Mouse (Mus musculus) embryonic facial prominence, embryonic 10.5 days (tissue): ENCODE data around the gene Pmp22. TPM values are rescaled to one million over a fixed set of nuclear protein-coding genes. Genes with fewer than 3 reads are reported as not detected.

Experiments
- DNase-seq: peaks from one replicate; pipeline ENCODE4 v3.0.0-alpha.2; 2017; ENCODE audit warnings: low spot score
- H3K27ac ChIP-seq: fragments of 300-500 bp; sonication (generic); replicated peaks from 2 replicates; pipeline ENCODE4 v1.5.1; 2016; ENCODE audit warnings: mild to moderate bottlenecking
- H3K27me3 ChIP-seq: fragments of 300-500 bp; sonication (generic); replicated peaks from 2 replicates; pipeline ENCODE4 v1.6.1; 2016; ENCODE audit warnings: low read depth, mild to moderate bottlenecking; ENCODE audit not compliant: poor library complexity, severe bottlenecking
- H3K36me3 ChIP-seq: fragments of 300-500 bp; sonication (generic); replicated peaks from 2 replicates; pipeline ENCODE4 v1.6.1; 2016; ENCODE audit warnings: mild to moderate bottlenecking, moderate library complexity
- H3K4me1 ChIP-seq: fragments of 300-500 bp; sonication (generic); 2 replicates; pipeline ENCODE4 v1.6.1; 2016
- H3K4me3 ChIP-seq: fragments of 300-500 bp; sonication (generic); 2 replicates; pipeline ENCODE4 v1.5.1; 2016; ENCODE audit warnings: mild to moderate bottlenecking, moderate library complexity
- H3K9me3 ChIP-seq: fragments of 300-500 bp; sonication (generic); 2 replicates; pipeline ENCODE4 v1.6.1; 2016; ENCODE audit warnings: mild to moderate bottlenecking
- WGBS: fragments of 180-500 bp; shearing (Covaris S2); methylation state at CpG from one replicate; pipeline ENCODE4 v1.1.7; 2016; 5-methylcytosine and 5-hydroxymethylcytosine counted together
- polyA plus RNA-seq: library from polyadenylated mRNA; unstranded; fragments of >200 nt; fragmentation: Nextera tagmentation; extraction: Ambion mirVana; gene quantifications from 2 replicates; pipeline ENCODE4 v1.2.1, GENCODE M21; 2016

Gene Pmp22
- polyA plus RNA-seq: 30.0 and 33.5 TPM in 2 replicates

DNA sequence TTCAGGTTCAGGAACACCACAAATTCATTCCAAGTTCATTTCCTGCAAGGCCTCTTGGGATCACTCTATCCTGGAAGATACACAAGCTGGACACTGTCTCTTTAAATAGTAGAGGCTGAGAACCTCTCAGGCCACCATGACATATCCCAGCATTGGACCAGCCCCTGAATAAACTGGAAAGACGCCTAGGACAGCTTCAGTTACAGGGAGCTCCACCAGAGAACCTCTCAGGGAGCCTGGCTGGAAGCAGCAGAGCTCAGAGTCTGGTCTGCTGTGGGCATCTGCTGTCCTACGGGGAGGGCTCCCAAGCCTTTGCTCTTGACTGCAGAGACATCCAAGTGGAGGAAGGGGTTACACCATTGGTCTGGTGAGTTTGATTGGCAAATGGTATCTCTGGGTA lies at the start of gene Pmp22:
TSS of gene Pmp22 (plus strand) at position 199 of the 400 bp plus-strand sequence.
- no peaks in the 10 kb centered on the region for H3K36me3 ChIP-seq
- no peak for DNase-seq
- H3K27ac ChIP-seq: no peak within 1 kb of the TSS
- peaks cover 56% of the 10 kb centered on the region for H3K4me1 ChIP-seq
- H3K4me3 ChIP-seq: no peak within 1 kb of the TSS
- WGBS: 75% methylated on average over 2 of the region's 2 CpGs
- H3K27me3 ChIP-seq: peaks cover 78% of the 10 kb centered on the region
- no peaks in the 10 kb centered on the region for H3K9me3 ChIP-seq

DNA sequence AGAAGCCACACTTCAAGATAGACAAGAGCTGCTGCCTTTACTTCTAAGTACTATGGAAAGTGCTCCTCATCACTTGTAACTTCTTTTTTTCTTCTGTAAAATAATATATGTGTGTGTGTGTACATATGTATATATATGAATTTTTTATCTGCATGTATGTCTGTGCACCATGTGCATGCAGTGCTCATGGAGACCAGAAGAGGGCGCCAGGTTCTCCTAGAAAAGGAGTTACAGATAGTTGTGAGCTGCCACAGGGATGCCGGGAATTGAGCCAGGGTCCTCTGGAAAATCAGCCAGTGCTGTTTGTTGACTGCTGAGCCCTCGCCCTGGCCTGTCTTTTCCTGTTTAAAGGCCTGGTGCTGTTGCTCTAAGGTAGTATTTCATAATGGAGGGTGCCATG lies 44.2 kb upstream of the Pmp22 start:
- WGBS: 80% methylated on average over 3 of the region's 3 CpGs
- H3K36me3 ChIP-seq: no peaks in the 10 kb centered on the region
- no peaks in the 10 kb centered on the region for H3K27me3 ChIP-seq
- no peak overlapping the region for H3K27ac ChIP-seq
- no peak overlapping the region for H3K4me3 ChIP-seq
- H3K4me1 ChIP-seq: no peaks in the 10 kb centered on the region
- DNase-seq: no peak
- H3K9me3 ChIP-seq: peaks cover 4% of the 10 kb centered on the region

DNA sequence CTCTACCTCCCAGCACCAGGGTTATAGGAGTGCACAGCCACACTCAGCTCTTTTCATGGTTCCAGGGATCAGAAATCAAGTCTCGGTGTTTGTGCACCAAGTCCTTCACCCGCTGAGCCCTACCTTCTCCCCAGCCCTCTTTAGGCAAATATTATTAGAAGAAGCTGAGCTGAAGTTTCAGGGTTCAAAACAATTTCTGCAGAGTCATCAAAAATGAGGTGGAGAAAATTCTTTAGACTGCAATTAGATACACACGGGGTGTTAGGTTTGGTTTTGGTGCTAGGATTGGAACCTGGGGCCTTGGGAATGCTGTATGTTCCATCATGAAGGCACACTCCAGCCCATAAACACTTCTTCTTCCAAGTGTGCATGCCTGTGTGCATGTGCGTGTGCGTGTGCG lies 40.1 kb upstream of the Pmp22 start:
- 91% methylated on average over 6 of the region's 6 CpGs for WGBS
- Histone ChIP-seq H3K4me3 (no peak overlapping the region), H3K27me3 (no peaks in the 10 kb centered on the region), H3K4me1 (0 out of 2 replicates have a peak, but pooled peaks cover 3% of the 10 kb centered on the region), H3K36me3 (no peaks in the 10 kb centered on the region), H3K27ac (no peak overlapping the region), H3K9me3 (peaks cover 4% of the 10 kb centered on the region)
- no peak for DNase-seq

DNA sequence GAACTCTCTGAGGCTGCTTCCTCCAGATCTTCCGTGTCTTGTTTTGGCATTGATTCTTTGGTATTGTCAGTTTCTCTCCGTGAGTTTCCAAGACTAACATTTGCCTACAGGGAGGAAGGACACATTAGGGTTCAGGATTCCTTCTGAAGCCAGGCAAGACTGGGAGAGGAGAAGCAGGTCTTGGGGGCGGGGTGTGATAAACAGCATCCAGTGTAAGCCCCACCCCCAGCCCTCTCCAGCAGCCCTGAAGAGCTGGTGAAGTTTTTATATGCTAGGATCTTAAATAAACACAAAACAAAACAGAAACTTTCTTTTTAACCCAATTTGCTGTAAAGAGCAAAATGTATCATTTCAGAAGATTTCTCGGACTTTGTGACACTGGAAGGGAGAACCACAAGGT lies 38.6 kb upstream of the Pmp22 start:
- Histone ChIP-seq H3K4me1 (0 out of 2 replicates have a peak, but pooled peaks cover 3% of the 10 kb centered on the region), H3K27ac (no peak overlapping the region), H3K9me3 (no peaks in the 10 kb centered on the region), H3K36me3 (no peaks in the 10 kb centered on the region), H3K4me3 (no peak overlapping the region), H3K27me3 (no peaks in the 10 kb centered on the region)
- DNase-seq: no peak
- WGBS: 54% methylated on average over 4 of the region's 4 CpGs

DNA sequence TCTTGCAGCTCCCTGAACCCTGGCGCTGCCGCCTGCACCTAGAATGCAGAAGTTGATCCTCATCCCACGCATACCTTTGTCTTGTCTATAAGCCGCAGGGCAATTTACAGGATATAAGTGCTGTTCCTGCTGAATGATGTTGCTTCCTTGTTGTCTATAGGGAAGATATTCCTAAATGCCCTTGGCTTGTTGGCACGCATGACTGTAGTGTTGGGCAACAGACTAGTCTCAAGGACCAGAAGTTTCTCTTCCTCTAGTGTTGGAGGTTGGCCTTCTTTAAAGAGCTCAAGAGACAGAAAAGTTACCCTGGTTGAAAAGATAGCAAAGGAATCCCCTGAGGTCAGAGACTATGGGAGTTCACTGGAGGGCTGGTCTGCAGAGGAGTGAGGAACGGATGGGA lies 37.8 kb upstream of the Pmp22 start:
- Histone ChIP-seq H3K4me1 (0 out of 2 replicates have a peak, but pooled peaks cover 3% of the 10 kb centered on the region), H3K36me3 (no peaks in the 10 kb centered on the region), H3K4me3 (no peak overlapping the region), H3K9me3 (no peaks in the 10 kb centered on the region), H3K27me3 (no peaks in the 10 kb centered on the region), H3K27ac (no peak overlapping the region)
- 90% methylated on average over 6 of the region's 6 CpGs for WGBS
- DNase-seq: no peak

DNA sequence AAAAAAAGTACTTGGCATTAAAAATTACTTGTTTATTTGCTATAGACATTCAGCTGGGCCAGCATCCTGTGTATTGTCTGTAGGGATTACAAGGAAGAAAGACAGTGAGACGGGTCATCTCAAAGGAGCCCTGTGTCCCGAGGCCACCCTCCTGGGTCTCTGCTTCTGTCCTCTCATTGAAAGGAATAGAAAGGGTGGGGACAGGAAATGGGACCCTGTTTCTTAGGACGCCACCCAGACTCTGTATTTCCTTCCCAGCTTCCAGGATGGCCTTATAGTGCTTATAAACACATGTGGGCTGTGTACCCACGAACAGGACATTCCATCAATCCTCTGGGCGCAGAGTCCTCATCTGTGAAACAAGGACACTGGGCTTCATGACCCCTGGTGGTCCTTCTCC lies 36.5 kb upstream of the Pmp22 start:
- 60% methylated on average over 5 of the region's 5 CpGs for WGBS
- no peak for DNase-seq
- Histone ChIP-seq H3K4me1 (0 out of 2 replicates have a peak, but pooled peaks cover 3% of the 10 kb centered on the region), H3K36me3 (no peaks in the 10 kb centered on the region), H3K4me3 (no peak overlapping the region), H3K27ac (no peak overlapping the region), H3K27me3 (no peaks in the 10 kb centered on the region), H3K9me3 (no peaks in the 10 kb centered on the region)

DNA sequence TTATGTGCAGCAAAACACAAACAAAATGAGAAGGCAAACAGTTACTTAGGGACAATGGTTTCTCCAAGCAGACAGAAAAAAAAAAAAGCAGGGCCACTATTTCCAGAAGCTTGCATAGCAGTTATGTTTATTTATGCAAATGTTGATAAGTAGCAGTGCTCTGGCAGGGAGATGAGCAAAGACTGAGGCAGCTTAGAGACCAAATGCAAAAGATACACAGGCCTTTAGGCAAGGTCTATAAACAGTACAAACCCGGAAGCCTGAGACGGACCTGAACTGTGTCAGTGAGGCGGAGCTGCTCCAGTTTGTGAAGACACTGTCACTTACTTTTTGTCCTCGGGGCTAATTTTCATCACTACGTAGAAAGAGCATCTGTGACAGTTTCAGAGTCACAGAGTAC lies 35.2 kb upstream of the Pmp22 start:
- no peak for DNase-seq
- H3K4me3 ChIP-seq: no peak overlapping the region
- H3K9me3 ChIP-seq: no peaks in the 10 kb centered on the region
- H3K4me1 ChIP-seq: 0 out of 2 replicates have a peak, but pooled peaks cover 3% of the 10 kb centered on the region
- no peak overlapping the region for H3K27ac ChIP-seq
- H3K36me3 ChIP-seq: no peaks in the 10 kb centered on the region
- whole genome bisulfite sequencing: 71% methylated on average over 5 of the region's 5 CpGs
- no peaks in the 10 kb centered on the region for H3K27me3 ChIP-seq

DNA sequence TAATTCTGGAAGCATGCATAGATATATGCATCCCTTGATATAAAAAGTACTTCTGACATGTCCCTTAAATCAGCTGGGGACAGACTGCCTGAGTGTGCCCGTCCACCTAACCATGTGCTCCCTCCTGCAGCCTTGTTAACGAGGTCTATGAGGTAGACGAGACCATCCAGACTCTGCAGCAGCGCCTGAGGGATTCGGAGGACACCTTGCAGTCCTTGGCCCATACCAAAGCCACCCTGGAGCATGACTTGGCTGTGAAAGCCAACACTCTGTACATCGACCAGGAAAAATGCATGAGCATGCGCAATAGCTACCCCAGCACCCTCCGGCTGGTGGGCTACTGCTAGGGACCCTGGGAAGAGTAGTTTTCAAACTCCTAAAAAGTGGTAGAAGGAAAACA lies 34.3 kb upstream of the Pmp22 start:
- no peak overlapping the region for H3K4me3 ChIP-seq
- no peak overlapping the region for H3K27ac ChIP-seq
- 0 out of 2 replicates have a peak, but pooled peaks cover 3% of the 10 kb centered on the region for H3K4me1 ChIP-seq
- H3K36me3 ChIP-seq: no peaks in the 10 kb centered on the region
- 92% methylated on average over 8 of the region's 8 CpGs for WGBS
- H3K27me3 ChIP-seq: no peaks in the 10 kb centered on the region
- H3K9me3 ChIP-seq: no peaks in the 10 kb centered on the region
- no peak for DNase-seq

DNA sequence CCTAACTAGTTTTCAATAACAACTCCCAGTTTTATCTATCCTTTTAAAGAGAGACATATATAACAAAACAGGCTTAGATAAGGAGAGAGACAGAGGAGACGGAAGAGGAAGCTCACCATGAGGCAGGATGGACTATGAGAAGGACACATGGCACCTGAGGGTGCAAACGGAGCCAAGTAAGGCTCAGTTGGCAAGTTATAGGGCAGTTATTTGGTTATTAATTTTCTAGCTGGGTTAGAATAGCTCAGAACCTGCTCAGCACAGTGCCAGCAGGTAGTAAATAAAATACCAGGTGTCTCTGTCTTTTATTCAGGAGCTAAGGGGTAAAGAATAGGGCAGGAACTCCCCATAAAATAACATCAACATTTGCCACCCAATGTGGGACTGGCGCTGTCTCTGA lies 30.8 kb upstream of the Pmp22 start:
- Histone ChIP-seq H3K4me3 (no peak overlapping the region), H3K27ac (no peak overlapping the region), H3K4me1 (no peaks in the 10 kb centered on the region), H3K27me3 (no peaks in the 10 kb centered on the region), H3K9me3 (no peaks in the 10 kb centered on the region), H3K36me3 (no peaks in the 10 kb centered on the region)
- WGBS: 87% methylated on average over 3 of the region's 3 CpGs
- DNase-seq: no peak

DNA sequence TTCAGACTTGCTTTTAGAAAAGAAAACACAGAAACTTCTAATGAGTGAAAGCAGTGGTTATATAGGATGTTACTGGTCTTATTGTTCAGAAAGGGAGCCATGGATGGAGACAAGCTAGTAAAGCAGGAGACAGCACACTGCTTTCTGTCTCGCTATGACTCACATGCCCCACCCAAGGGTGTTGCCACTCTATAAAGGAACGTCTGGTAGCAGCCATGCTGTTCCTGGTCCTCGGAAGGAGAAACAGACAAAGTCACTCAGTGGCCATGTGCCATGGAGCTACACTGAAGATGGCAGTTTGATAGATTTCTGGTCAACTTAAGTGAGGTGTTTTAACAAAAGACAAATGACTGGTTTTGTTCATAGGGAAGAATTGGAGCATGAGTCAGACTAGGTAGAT lies 29.4 kb upstream of the Pmp22 start:
- no peak for DNase-seq
- Histone ChIP-seq H3K27ac (no peak overlapping the region), H3K4me3 (no peak overlapping the region), H3K4me1 (no peaks in the 10 kb centered on the region), H3K27me3 (no peaks in the 10 kb centered on the region), H3K36me3 (no peaks in the 10 kb centered on the region), H3K9me3 (no peaks in the 10 kb centered on the region)
- WGBS: 89% methylated on average over 3 of the region's 3 CpGs

DNA sequence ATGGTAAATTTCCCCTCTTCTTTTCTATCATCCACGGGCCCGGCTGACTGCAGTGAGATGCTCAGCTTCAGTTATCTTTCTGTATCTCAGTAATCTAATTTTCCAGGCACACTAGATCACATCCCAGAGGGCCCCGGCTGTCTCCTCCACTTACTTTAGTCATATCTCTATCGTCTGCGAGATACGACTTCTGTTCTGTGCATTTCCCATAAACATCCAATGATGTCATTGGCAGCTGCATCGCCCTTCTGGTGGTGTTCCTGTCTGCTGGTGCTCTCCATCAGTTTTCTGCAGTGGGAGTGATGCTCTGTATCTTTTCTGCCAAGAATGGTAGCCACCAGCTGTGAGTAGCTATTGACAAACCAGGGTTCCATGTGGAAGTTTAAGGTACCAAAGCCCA lies 25.5 kb upstream of the Pmp22 start:
- 89% methylated on average over 7 of the region's 7 CpGs for WGBS

DNA sequence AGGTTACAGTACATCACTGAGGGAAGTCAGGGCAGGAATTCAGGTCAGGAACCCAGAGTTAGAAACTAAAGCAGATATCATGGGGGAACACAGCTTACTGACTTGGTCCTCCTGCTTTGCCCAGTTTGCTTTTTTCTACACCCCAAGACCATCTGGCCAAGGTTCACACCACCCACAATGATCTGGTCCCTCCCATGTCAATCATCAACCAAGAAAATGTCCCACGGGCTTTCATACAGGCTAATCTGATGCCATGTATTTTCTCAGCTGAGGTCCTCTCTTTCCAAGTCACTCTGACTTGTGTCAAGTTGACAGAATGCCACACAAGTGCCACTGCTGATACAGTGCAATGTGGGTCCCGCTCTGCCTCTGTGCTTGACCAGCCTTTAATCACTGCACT lies 24.8 kb upstream of the Pmp22 start:
- Histone ChIP-seq H3K27me3 (no peaks in the 10 kb centered on the region), H3K27ac (no peak overlapping the region), H3K4me1 (no peaks in the 10 kb centered on the region), H3K9me3 (no peaks in the 10 kb centered on the region), H3K36me3 (no peaks in the 10 kb centered on the region), H3K4me3 (no peak overlapping the region)
- DNase-seq: no peak
- 91% methylated on average over 2 of the region's 2 CpGs for WGBS

More for the DNA sequence above, 25.5 kb upstream of the Pmp22 start:
- H3K27ac ChIP-seq: no peak overlapping the region
- no peak for DNase-seq
- no peaks in the 10 kb centered on the region for H3K36me3 ChIP-seq
- no peaks in the 10 kb centered on the region for H3K4me1 ChIP-seq
- no peaks in the 10 kb centered on the region for H3K9me3 ChIP-seq
- no peaks in the 10 kb centered on the region for H3K27me3 ChIP-seq
- H3K4me3 ChIP-seq: no peak overlapping the region

DNA sequence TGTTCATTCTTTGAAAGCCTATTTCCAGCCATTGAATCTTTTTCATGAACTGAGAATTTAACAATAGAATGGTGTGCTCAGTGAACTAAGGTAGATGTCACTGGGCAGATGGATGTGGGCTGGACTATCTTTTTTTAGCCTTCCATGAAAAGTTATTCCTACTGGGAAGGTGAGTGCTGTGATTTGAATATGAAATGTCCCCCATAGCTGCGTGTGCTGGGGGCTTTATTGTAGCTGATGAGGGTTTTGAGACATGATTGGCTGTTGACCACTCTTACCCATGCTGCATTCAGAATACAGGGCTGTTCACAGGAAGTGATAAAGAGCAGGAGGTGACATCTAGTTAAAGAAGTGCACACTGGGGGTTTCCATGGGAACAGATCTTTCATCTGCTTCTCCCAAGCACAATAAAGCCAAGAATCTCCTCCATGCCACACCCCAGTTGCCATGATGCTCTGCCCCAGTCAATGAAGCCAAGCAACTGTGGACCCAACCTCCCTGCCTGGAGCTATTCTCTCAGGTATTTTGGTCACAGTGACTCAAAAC lies 19.5 kb upstream of the Pmp22 start:
- Histone ChIP-seq H3K27ac (no peak overlapping the region), H3K4me3 (no peak overlapping the region), H3K36me3 (no peaks in the 10 kb centered on the region), H3K9me3 (no peaks in the 10 kb centered on the region), H3K27me3 (no peaks in the 10 kb centered on the region), H3K4me1 (no peaks in the 10 kb centered on the region)
- WGBS: 60% methylated on average over 1 of the region's 1 CpGs
- no peak for DNase-seq
